Mouse (Mus musculus) heart, embryonic 14.5 days (tissue): ENCODE results near the gene Ramp1. TPM values are rescaled to one million over a fixed set of nuclear protein-coding genes. Genes with fewer than 3 reads are reported as not detected.

ENCODE experiments used
- ATAC-seq: fragments of 200-750 bp; cut with Nextera tagmentation; 2 replicates; pipeline ENCODE4 v1.8.0; 2017; ENCODE audit warnings: low read depth, moderate TSS enrichment; ENCODE audit not compliant: insufficient number of reproducible peaks, insufficient read depth, low FRiP score
- H3K27ac ChIP-seq, 2 experiments: fragments of 200-500 bp in 1 of 2; fragments of 300-500 bp in 1 of 2; sonication (generic) in 1 of 2; replicated peaks in 1 of 2; 2 replicates each; pipeline ENCODE4 v1.5.1; 2012 to 2014; ENCODE audit warnings: low read depth in 2 of 2, low read length in 2 of 2, control low read depth in 1 of 2, mild to moderate bottlenecking in 1 of 2, mixed read lengths in 1 of 2; ENCODE audit not compliant: control insufficient read depth in 1 of 2, insufficient read depth in 1 of 2
- H3K27me3 ChIP-seq: fragments of 300-500 bp; sonication (generic); 2 replicates; pipeline ENCODE4 v1.6.1; 2014; ENCODE audit warnings: mild to moderate bottlenecking, low read length, control low read depth; ENCODE audit not compliant: control insufficient read depth, insufficient read depth
- H3K36me3 ChIP-seq: fragments of 300-500 bp; sonication (generic); 2 replicates; pipeline ENCODE4 v1.6.1; 2014; ENCODE audit warnings: mild to moderate bottlenecking, control low read depth, low read length, mixed read lengths; ENCODE audit not compliant: control insufficient read depth, insufficient read depth
- H3K4me1 ChIP-seq, 2 experiments: fragments of 200-500 bp in 1 of 2; fragments of 300-500 bp in 1 of 2; sonication (generic) in 1 of 2; 2 replicates each; pipeline ENCODE4 v1.6.1; 2012 to 2014; ENCODE audit warnings: low read length in 2 of 2, control low read depth in 1 of 2, mixed read lengths in 1 of 2; ENCODE audit not compliant: control insufficient read depth in 2 of 2, insufficient read depth in 2 of 2
- H3K4me2 ChIP-seq: fragments of 300-500 bp; sonication (generic); 2 replicates; pipeline ENCODE4 v1.6.1; 2014; ENCODE audit warnings: mild to moderate bottlenecking, low read length
- H3K4me3 ChIP-seq, 2 experiments: fragments of 200-500 bp in 1 of 2; fragments of 300-500 bp in 1 of 2; sonication (generic) in 1 of 2; 2 replicates each; pipeline ENCODE4 v1.5.1; 2012 to 2014; ENCODE audit warnings: low read length in 2 of 2, mild to moderate bottlenecking in 2 of 2, control low read depth in 1 of 2, low read depth in 1 of 2, moderate library complexity in 1 of 2; ENCODE audit not compliant: control insufficient read depth in 1 of 2, insufficient read depth in 1 of 2
- H3K9ac ChIP-seq: fragments of 300-500 bp; sonication (generic); 2 replicates; pipeline ENCODE4 v1.6.1; 2014; ENCODE audit warnings: mild to moderate bottlenecking, low read length
- H3K9me3 ChIP-seq: fragments of 300-500 bp; sonication (generic); 2 replicates; pipeline ENCODE4 v1.6.1; 2016; ENCODE audit warnings: low read length, control low read depth; ENCODE audit not compliant: control insufficient read depth
- WGBS: fragments of 180-500 bp; shearing (Covaris S2); extraction: QIAGEN DNeasy Blood & Tissue Kit; methylation state at CpG from one replicate; pipeline ENCODE4 v1.1.7; 2014; 5-methylcytosine and 5-hydroxymethylcytosine counted together
- polyA plus RNA-seq: library from polyadenylated mRNA; unstranded; fragments of >200 nt; fragmentation: Nextera tagmentation; extraction: Ambion mirVana; gene quantifications from 2 replicates; pipeline ENCODE4 v1.2.1, GENCODE M21; 2014

Gene Ramp1
- 55.9 and 56.9 TPM in 2 replicates for polyA plus RNA-seq

DNA sequence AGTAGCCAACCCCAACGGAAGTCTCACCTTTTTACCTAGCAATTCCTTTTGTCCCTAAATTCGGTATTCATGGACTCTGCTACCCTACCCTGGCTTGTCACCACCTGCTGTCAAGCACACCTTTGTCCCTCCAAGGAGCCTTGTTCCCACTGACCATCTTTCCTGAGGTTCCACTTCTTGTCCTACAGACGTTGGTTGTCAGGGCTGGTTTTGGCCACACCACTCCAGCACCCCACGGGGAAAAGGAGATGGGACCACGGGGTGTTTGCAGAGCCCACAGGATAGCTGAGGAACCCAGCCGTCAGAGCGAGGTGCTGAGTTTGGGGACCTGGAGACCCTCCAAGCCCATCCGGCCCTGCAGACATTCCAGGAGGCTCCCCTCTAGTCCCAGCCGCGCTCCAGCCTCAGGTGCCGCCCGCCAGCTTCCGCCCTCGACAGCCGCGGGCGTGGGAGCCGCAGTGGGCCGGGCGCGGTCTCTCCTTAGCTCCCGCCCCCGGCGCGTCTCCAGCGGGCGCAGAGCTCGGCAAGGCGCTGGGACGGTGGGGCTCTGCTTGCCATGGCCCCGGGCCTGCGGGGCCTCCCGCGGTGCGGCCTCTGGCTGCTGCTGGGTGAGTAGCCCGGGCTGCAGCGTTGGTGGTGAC is at the start of gene Ramp1:
Gene Ramp1 (plus strand): TSS at position 290 of the 641 bp plus-strand sequence.
- no peaks in the 10 kb centered on the region for H3K9me3 ChIP-seq
- peak within 1 kb of the TSS; percentile 84 for H3K9ac ChIP-seq
- peak within 1 kb of the TSS; percentile 25 to 32; a peak in 2 of 4 replicates for H3K27ac ChIP-seq
- peak; percentile 61 for ATAC-seq
- H3K4me2 ChIP-seq = peak within 1 kb of the TSS; percentile 85
- H3K4me3 ChIP-seq = peak within 1 kb of the TSS; percentile 52 to 61
- H3K36me3 ChIP-seq = no peaks in the 10 kb centered on the region
- no peaks in the 10 kb centered on the region for H3K27me3 ChIP-seq
- peaks cover 21 to 22% of the 10 kb centered on the region in 2 experiments; a peak in 3 of 4 replicates for H3K4me1 ChIP-seq
- WGBS = 4% methylated on average over 34 of the region's 37 CpGs

DNA sequence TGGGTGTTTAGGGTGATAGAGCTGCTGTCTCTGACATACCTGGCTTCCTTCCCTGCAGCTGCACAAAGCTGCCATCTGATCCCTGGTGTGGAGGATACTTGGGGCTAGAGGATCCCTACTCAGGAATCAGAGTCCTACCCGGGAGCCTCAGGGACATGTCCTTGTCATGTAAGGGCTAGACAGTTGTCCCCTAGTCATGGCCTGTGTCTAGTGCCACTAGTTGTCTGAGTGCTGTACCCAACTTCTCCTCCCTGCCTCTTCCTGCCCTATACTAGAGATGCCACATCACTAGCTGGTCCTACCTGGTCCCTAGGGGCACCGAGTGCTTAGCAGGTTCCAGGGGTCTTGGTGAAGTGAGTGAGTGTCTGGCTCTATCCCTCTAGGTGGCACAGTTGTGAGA is 42.6 kb upstream of the Ramp1 start:
- H3K36me3 ChIP-seq = no peaks in the 10 kb centered on the region
- H3K9ac ChIP-seq = no peak overlapping the region
- no peak for ATAC-seq
- no peaks in the 10 kb centered on the region for H3K27me3 ChIP-seq
- H3K4me3 ChIP-seq = no peak overlapping the region
- H3K9me3 ChIP-seq = no peaks in the 10 kb centered on the region
- H3K27ac ChIP-seq = no peak overlapping the region
- no peak overlapping the region for H3K4me2 ChIP-seq
- H3K4me1 ChIP-seq = no peaks in the 10 kb centered on the region
- WGBS = 72% methylated on average over 2 of the region's 2 CpGs

DNA sequence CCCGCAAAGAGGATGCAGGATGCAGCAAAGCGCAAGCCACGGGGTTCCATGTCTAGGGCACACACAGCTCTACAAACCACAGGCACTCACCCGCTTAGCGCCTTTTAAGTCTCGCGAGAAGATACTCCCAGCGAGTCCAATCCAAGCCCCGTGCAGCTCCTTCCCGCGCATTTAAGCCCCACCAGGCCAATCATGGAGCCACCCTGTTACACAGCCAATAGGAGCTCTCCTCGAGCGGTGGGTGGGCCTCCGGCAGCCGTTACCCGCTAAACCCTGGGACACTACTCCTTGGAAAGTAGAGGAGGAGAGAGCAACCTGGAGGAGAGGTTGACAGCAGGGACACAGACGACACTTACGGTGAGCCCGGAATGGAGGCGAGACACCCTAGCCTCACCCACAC is 34.8 kb upstream of the Ramp1 start, which contains the start of gene Rbm44:
Gene Rbm44 (plus strand): TSS at position 277 of the 400 bp plus-strand sequence.
- H3K4me3 ChIP-seq = peak within 1 kb of the TSS; percentile 15 to 22; a peak in 3 of 4 replicates
- H3K4me1 ChIP-seq = no peaks in the 10 kb centered on the region
- no peaks in the 10 kb centered on the region for H3K9me3 ChIP-seq
- peak within 1 kb of the TSS; percentile 48; the same call in 1 of the 2 replicates for H3K9ac ChIP-seq
- H3K27ac ChIP-seq = no peak within 1 kb of the TSS
- peak; percentile 64 for ATAC-seq
- H3K27me3 ChIP-seq = no peaks in the 10 kb centered on the region
- 45% methylated on average over 20 of the region's 20 CpGs for WGBS
- H3K36me3 ChIP-seq = no peaks in the 10 kb centered on the region
- peak within 1 kb of the TSS; percentile 37 for H3K4me2 ChIP-seq

DNA sequence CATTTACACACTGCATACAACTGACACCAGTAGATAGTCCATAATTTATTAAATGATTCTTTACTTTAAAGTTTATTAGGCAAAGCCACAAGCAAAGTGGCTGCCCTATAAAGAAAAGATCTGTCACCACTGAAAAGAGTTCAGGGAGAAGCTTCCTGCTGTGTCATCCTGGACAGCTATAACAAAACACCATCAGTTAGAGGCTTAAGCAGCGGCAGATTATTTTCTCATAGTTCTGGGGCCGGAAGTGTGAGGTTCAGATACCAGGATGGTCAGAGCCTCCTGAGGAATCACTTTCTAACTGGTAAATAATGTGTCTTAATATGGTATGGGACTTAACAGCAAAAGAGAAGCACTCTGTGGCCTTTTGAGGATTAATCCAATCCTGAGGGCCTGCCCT is 28.1 kb upstream of the Ramp1 start:
- WGBS = 64% methylated on average over 2 of the region's 2 CpGs
- no peaks in the 10 kb centered on the region for H3K27me3 ChIP-seq
- H3K9ac ChIP-seq = no peak overlapping the region
- no peak overlapping the region for H3K27ac ChIP-seq
- ATAC-seq = no peak
- H3K9me3 ChIP-seq = no peaks in the 10 kb centered on the region
- H3K4me3 ChIP-seq = no peak overlapping the region
- no peaks in the 10 kb centered on the region for H3K4me1 ChIP-seq
- no peaks in the 10 kb centered on the region for H3K36me3 ChIP-seq
- H3K4me2 ChIP-seq = no peak overlapping the region

DNA sequence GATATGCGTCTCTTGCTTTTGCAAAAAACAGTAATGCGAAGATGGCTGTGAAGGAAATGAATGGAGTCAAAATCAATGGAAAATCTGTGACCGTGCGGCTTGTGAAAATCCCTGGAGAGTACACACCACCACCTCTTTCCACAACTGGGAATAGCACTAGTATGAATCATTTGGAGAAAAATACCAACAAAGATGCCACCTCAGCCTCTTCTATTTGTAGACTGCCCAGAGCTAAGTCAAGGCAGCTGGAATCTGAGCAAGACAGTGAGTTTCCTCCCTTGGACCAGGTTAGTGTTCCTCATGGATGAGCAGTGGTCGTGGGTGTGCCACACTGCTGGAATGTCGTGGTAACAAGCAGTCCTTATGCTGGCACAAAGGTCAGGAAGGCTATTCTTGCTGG is 12.8 kb upstream of the Ramp1 start:
- H3K9me3 ChIP-seq = no peaks in the 10 kb centered on the region
- no peak overlapping the region for H3K9ac ChIP-seq
- ATAC-seq = no peak
- H3K27ac ChIP-seq = no peak overlapping the region
- no peaks in the 10 kb centered on the region for H3K36me3 ChIP-seq
- 78% methylated on average over 6 of the region's 6 CpGs for WGBS
- no peak overlapping the region for H3K4me2 ChIP-seq
- no peak overlapping the region for H3K4me3 ChIP-seq
- no peaks in the 10 kb centered on the region for H3K27me3 ChIP-seq
- peaks cover 0 to 6% of the 10 kb centered on the region in 2 experiments; a peak in 2 of 4 replicates for H3K4me1 ChIP-seq

DNA sequence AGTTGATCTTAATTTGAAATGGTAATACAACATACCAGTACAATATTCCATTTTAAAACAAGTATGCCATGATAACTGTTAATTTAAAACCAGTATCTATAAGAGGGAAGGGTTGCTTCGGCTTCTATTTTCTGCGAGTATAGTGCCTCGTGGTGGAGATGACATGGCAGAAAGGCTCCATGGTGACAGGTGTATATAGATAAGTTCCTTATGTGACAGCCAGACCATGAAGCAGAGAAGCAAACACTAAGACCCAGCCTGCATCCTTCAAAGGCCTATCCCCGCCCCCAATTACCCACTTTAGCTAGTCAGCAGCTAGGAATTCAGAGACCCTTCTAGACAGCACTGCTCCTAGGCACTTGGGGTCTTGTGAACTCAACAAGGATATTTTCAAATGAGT is 10.5 kb upstream of the Ramp1 start:
- no peaks in the 10 kb centered on the region for H3K36me3 ChIP-seq
- no peak overlapping the region for H3K4me2 ChIP-seq
- WGBS = 41% methylated on average over 4 of the region's 4 CpGs
- peaks cover 4% of the 10 kb centered on the region; the same call in 1 of the 2 replicates for H3K9me3 ChIP-seq
- ATAC-seq = no peak
- H3K27ac ChIP-seq = no peak overlapping the region
- H3K9ac ChIP-seq = no peak overlapping the region
- no peak overlapping the region for H3K4me3 ChIP-seq
- no peaks in the 10 kb centered on the region for H3K27me3 ChIP-seq
- H3K4me1 ChIP-seq = peaks cover 0 to 6% of the 10 kb centered on the region in 2 experiments; a peak in 2 of 4 replicates

DNA sequence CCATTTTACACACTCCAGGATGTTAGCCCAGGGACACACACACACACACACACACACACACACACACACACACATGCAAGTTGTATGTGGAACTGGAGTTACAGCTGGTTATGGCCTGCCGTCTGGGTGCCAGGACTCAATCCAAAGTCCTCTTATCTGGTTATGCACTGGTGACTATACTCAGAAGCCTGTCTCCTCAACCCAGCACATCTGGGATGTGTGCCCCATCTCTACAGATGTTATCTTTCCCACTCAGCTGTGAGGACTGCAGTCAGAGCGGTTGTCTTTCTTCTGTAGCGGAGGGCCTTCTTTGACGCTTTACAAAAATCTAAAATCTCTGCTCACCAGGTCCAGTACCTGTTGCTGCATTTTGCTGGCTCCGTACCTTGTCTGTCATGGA is 4.8 kb upstream of the Ramp1 start:
- no peaks in the 10 kb centered on the region for H3K27me3 ChIP-seq
- no peaks in the 10 kb centered on the region for H3K36me3 ChIP-seq
- H3K4me1 ChIP-seq = peaks cover 5 to 9% of the 10 kb centered on the region in 2 experiments; a peak in 3 of 4 replicates
- 90% methylated on average over 5 of the region's 5 CpGs for WGBS
- peaks cover 4% of the 10 kb centered on the region; the same call in 1 of the 2 replicates for H3K9me3 ChIP-seq
- H3K4me3 ChIP-seq = no peak overlapping the region
- H3K9ac ChIP-seq = no peak overlapping the region
- H3K4me2 ChIP-seq = no peak overlapping the region
- no peak for ATAC-seq
- no peak overlapping the region for H3K27ac ChIP-seq
